8 mouse cellular contexts compared by ENCODE assay signal in genomic region chr4:120801446-120801845, GRCm38 (mm10). TPM values are rescaled to one million over a fixed set of nuclear protein-coding genes. Genes with fewer than 3 reads are reported as not detected.
DNase-seq lines count a peak whose midpoint lies in the region; TF ChIP-seq lines count a peak whose summit lies in the region.
"Had no signal": no experiment of that assay in that cellular context is flagged by ENCODE, and none has a peak within 500 bp of the region (broad histone marks: within the 10 kb centered on the region; RNA-seq: fewer than 3 reads in every experiment).

No protein-coding gene starts in this region.

- H3K4me3 ChIP-seq in left cerebral cortex, adult 2 months = no peak overlapping the region
- H3K4me3 ChIP-seq: limb, embryonic 15.5 days had no signal

- intact Hi-C loops in left cerebral cortex, adult 2 months (cut with DNase I) = no loop called here
- intact Hi-C loops in left cerebral cortex, postnatal 10 days (cut with DNase I) = no loop called here

- no peak for DNase-seq in left cerebral cortex, adult 2 months (ENCODE audit: extremely low spot score in 1 of 2, low spot score in 2 of 2)
- no peak for DNase-seq in left cerebral cortex, postnatal 10 days (ENCODE audit: extremely low spot score in 1 of 2, low spot score in 2 of 2)
- DNase-seq in R1 (ENCODE audit: low read depth, low spot score) = peak; percentile 64
- peak; percentile 48 to 73 for DNase-seq in kidney, postnatal 36 days
- DNase-seq in splenic B cell, adult 2 months (ENCODE audit: low read depth, low spot score) = peak; percentile 71
- DNase-seq in ovary, postnatal 14 days (ENCODE audit: low spot score) = no peak
- no peak for DNase-seq in layer of hippocampus, adult 9-11 months

- H3K27ac ChIP-seq in left cerebral cortex, adult 2 months = no peak overlapping the region
- H3K27ac ChIP-seq: limb, embryonic 15.5 days had no signal

- no peaks in the 10 kb centered on the region; the same call in 1 of the 2 replicates for H3K36me3 ChIP-seq in splenic B cell, adult 2 months (ENCODE audit: control insufficient read depth, insufficient read depth, low read length, poor library complexity, severe bottlenecking)

- no peaks in the 10 kb centered on the region for H3K27me3 ChIP-seq in splenic B cell, adult 2 months (ENCODE audit: control insufficient read depth, insufficient read depth, low read length, poor library complexity, severe bottlenecking)
- H3K27me3 ChIP-seq: limb, embryonic 15.5 days had no signal

- TF ChIP-seq CTCF in left cerebral cortex, adult 2 months (IDR thresholded peaks at IDR 0.05) = peak; percentile 50

RNA-seq across cellular contexts. Expression of gene Nfyc, which starts 29.9 kb away (rescaled TPM):
- total RNA-seq in left cerebral cortex, adult 2 months (2021) = 10 to 100 TPM; 49.9 to 53.7 TPM
- total RNA-seq in left cerebral cortex, postnatal 10 days (2021) = 10 to 100 TPM; 43.8 to 47.9 TPM

RNA-seq across cellular contexts. Expression of gene Kcnq4, which starts 53.0 kb away (rescaled TPM):
- total RNA-seq in left cerebral cortex, adult 2 months (2021) = 1 to 10 TPM; 6.9 to 7.5 TPM
- total RNA-seq in left cerebral cortex, postnatal 10 days (2021) = 10 to 100 TPM; 11.4 to 12.6 TPM

RNA-seq across cellular contexts. Expression of gene Rims3, which starts 53.2 kb away (rescaled TPM):
- total RNA-seq in left cerebral cortex, adult 2 months (2021) = 100 to 1,000 TPM; 175 to 181 TPM
- total RNA-seq in left cerebral cortex, postnatal 10 days (2021) = 10 to 100 TPM; 38.9 to 41.0 TPM

Comparison
In these comparisons a context has a peak if more than half of its experiments do, and no peak if none do; other contexts are left out.
1. RNA of gene Rims3, which starts 53.2 kb away (total RNA-seq): 175 to 181 TPM in left cerebral cortex, adult 2 months; 38.9 to 41.0 TPM in left cerebral cortex, postnatal 10 days; every median in the first group is over 4 times any median in the second.
2. DNase-seq: peak in R1 (single experiment), kidney, postnatal 36 days (2 of 2) and splenic B cell, adult 2 months (single experiment); none in left cerebral cortex, adult 2 months (0 of 2), left cerebral cortex, postnatal 10 days (0 of 2), ovary, postnatal 14 days (single experiment) and layer of hippocampus, adult 9-11 months (single experiment).